Mouse (Mus musculus) ES-Bruce4 (cell line): ENCODE data around the gene Nectin4.

Source experiments
- EP300 ChIP-seq: IDR thresholded peaks from 2 replicates; pipeline ENCODE4 v1.6.1; 2011; ENCODE audit warnings: low read depth, low read length; ENCODE audit not compliant: insufficient read depth
- POLR2A ChIP-seq: IDR thresholded peaks from one replicate; pipeline ENCODE4 v1.8.1; 2011; ENCODE audit warnings: low read length; ENCODE audit not compliant: insufficient read depth

DNA sequence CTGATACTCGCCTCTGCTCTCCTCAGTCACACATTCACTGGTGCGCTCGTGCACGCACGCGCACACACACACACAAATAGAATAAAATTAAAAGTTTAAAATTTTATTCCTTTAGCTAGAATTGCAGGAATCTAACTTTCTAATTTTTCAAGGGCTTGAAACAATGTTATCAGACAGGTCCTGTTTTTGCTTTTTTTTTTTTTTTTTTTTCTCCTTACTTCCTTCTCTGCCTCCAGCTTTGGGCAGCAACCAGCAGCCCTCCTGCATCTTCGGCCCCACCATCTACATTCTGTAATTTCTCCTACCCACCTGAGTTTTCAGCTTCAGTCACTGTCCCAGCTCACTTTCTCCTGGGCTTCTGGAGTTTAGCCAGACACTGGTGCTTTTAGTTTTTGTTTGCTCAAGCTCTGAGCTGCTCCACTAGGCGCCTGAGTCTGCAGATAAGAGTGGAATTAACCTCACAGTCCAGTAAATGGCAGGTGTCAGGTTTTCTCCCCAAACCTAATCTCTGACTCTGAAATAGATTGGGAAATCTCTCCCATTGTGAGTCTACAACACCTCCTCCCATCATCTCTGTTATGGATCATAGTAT is 52.7 kb downstream of the Nectin4 start:
- TF ChIP-seq EP300 (no peak), POLR2A (no peak)
